Mouse (Mus musculus) testis, adult 2 months (tissue): Measurements from ENCODE around the gene Papln.

Experiments
- CTCF ChIP-seq: fragments of 200-500 bp; IDR thresholded peaks from 2 replicates; pipeline ENCODE4 v1.5.1; 2012; ENCODE audit warnings: low read depth, mild to moderate bottlenecking, inconsistent platforms, low read length, moderate library complexity; ENCODE audit not compliant: control insufficient read depth, insufficient read depth, insufficient replicate concordance
- POLR2A ChIP-seq: fragments of 200-500 bp; IDR thresholded peaks from 2 replicates; pipeline ENCODE4 v1.6.1; 2012; ENCODE audit warnings: low read depth, mild to moderate bottlenecking, inconsistent platforms, low read length, moderate library complexity; ENCODE audit not compliant: control insufficient read depth

DNA sequence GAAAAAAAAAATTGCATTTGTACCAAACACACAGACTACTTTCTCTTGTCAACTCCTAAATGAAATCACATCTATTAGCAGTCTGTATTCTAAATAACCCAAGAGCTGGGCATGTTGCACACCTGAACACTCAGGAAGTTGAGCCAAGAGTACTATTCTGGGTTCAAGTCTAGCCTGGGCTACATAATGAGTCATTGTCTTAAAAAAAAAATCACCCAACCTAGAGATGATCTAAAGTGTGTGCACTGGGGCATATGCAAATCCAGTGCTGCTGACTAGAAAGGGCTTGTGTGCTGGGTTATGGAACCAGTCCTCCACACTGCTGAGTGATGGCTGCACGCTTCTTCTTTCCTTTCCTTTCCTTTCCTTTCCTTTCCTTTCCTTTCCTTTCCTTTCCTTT is 24.8 kb upstream of the Papln start:
- TF ChIP-seq POLR2A (no peak), CTCF (no peak)
